Mouse (Mus musculus) forebrain, embryonic 13.5 days (tissue): ENCODE results near the gene Mov10l1. TPM values are rescaled to one million over a fixed set of nuclear protein-coding genes. Genes with fewer than 3 reads are reported as not detected.

Experiments
- ATAC-seq: fragments of 200-750 bp; cut with Nextera tagmentation; 2 replicates; pipeline ENCODE4 v1.8.0; 2017
- H3K27ac ChIP-seq: fragments of 300-500 bp; sonication (generic); 2 replicates; pipeline ENCODE4 v1.5.1; 2015; ENCODE audit warnings: inconsistent platforms, mild to moderate bottlenecking, moderate library complexity
- H3K27me3 ChIP-seq: fragments of 300-500 bp; sonication (generic); 2 replicates; pipeline ENCODE4 v1.6.1; 2015; ENCODE audit warnings: mild to moderate bottlenecking, inconsistent platforms
- H3K36me3 ChIP-seq: fragments of 300-500 bp; sonication (generic); 2 replicates; pipeline ENCODE4 v1.6.1; 2015; ENCODE audit warnings: mild to moderate bottlenecking, inconsistent platforms; ENCODE audit not compliant: poor library complexity, severe bottlenecking
- H3K4me1 ChIP-seq: fragments of 300-500 bp; sonication (generic); 2 replicates; pipeline ENCODE4 v1.6.1; 2015; ENCODE audit warnings: inconsistent platforms
- H3K4me2 ChIP-seq: fragments of 300-500 bp; sonication (generic); 2 replicates; pipeline ENCODE4 v1.6.1; 2015; ENCODE audit warnings: inconsistent platforms, mild to moderate bottlenecking, moderate library complexity
- H3K4me3 ChIP-seq: fragments of 300-500 bp; sonication (generic); 2 replicates; pipeline ENCODE4 v1.5.1; 2015; ENCODE audit warnings: mild to moderate bottlenecking, inconsistent platforms
- H3K9ac ChIP-seq: fragments of 300-500 bp; sonication (generic); 2 replicates; pipeline ENCODE4 v1.6.1; 2015; ENCODE audit warnings: mild to moderate bottlenecking, inconsistent platforms
- H3K9me3 ChIP-seq: fragments of 300-500 bp; sonication (generic); replicated peaks from 2 replicates; pipeline ENCODE4 v1.6.1; 2016; ENCODE audit warnings: inconsistent platforms
- WGBS: fragments of 180-500 bp; shearing (Covaris S2); methylation state at CpG from one replicate; pipeline ENCODE4 v1.1.7; 2015; 5-methylcytosine and 5-hydroxymethylcytosine counted together
- polyA plus RNA-seq: library from polyadenylated mRNA; unstranded; fragments of >200 nt; fragmentation: Nextera tagmentation; extraction: Ambion mirVana; gene quantifications from 2 replicates; pipeline ENCODE4 v1.2.1, GENCODE M21; 2015

The Mov10l1 gene
- polyA plus RNA-seq, 1 experiment from 2014 or later, result not detected

GRCm38 (mm10) chr15:88972300-88972699 is 10.4 kb upstream of the Mov10l1 start:
- Histone ChIP-seq H3K4me3 (no peak overlapping the region), H3K36me3 (peaks cover 30% of the 10 kb centered on the region; the same call in 1 of the 2 replicates), H3K4me1 (peaks cover 10% of the 10 kb centered on the region), H3K4me2 (no peak overlapping the region), H3K27ac (no peak overlapping the region), H3K27me3 (no peaks in the 10 kb centered on the region), H3K9ac (no peak overlapping the region), H3K9me3 (no peaks in the 10 kb centered on the region)
- WGBS, result 94% methylated on average over 4 of the region's 4 CpGs
- ATAC-seq, result no peak

DNA sequence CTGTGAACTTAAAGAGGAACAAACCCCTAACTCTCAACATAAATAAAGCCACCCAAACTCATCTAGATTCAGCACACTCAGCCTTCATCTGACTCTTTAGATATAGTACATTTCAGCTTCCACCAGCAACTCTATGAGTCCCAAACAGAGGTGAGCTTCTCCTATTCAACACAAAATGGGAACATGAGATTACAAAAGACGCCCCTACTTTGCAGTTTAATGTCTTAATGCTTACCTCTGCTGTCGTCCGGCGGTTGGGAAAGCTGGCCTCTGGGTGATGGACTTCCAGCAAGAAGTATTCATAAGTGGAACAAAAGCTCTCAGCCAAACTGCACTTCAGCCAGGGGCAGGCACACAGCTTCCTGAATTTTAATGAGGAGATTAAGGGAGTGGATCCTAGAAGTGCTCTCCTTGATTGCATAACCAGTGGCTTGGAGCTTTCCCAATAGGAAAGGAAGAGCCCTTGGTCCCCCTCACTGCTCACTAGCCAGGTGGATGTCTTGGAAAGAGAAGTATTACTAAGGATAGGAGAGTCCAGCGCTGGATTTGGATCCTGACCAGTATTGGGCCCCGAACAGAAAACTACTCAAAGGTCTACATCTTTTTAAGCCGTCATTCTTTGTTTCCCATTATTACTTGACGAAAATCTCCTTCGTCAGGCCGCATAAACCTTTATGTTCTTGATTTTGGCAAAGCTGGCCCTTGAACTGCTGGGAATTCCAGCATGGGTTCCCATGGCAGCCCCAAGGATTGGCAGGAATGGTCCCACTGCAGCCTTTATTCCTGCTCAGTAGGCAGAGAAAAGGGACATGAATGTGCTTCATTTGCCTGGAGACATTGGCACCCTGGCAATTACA is 4.2 kb upstream of the Mov10l1 start, which contains the start of gene Mlc1:
Gene Mlc1, minus strand, starts transcription at position 727 of the 857 bp plus-strand sequence.
- Histone ChIP-seq H3K27me3 (no peaks in the 10 kb centered on the region), H3K4me3 (peak within 1 kb of the TSS; percentile 26), H3K36me3 (peaks cover 12% of the 10 kb centered on the region; the same call in 1 of the 2 replicates), H3K9ac (peak within 1 kb of the TSS; percentile 43), H3K9me3 (no peaks in the 10 kb centered on the region), H3K27ac (peak within 1 kb of the TSS; percentile 92), H3K4me1 (peaks cover 26% of the 10 kb centered on the region), H3K4me2 (peak within 1 kb of the TSS; percentile 51)
- 7% methylated on average over 10 of the region's 10 CpGs for WGBS
- peak; percentile 96 for ATAC-seq

DNA sequence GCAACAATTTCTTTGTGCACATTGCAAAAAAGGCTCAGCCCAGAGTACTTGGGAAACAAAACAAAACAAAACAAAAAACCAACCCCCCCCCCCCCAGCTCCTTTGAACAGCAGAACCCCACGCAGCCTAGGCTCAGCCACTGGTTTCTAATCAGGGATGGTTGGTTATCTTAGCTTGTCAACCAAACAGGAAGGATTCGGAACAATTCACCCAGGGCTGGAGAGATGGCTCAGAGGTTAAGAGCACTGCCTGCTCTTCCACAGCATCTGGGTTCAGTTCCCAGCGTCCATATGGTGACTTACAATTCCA is 3.6 kb upstream of the Mov10l1 start:
- peaks cover 6% of the 10 kb centered on the region; the same call in 1 of the 2 replicates for H3K36me3 ChIP-seq
- no peaks in the 10 kb centered on the region for H3K9me3 ChIP-seq
- 0 out of 2 replicates have a peak overlapping the region, but pooled peaks have one; percentile 51 for H3K4me2 ChIP-seq
- H3K27ac ChIP-seq, result peak overlapping the region; percentile 92
- H3K4me3 ChIP-seq, result no peak overlapping the region
- no peaks in the 10 kb centered on the region for H3K27me3 ChIP-seq
- peaks cover 26% of the 10 kb centered on the region for H3K4me1 ChIP-seq
- no peak for ATAC-seq
- 1% methylated on average over 3 of the region's 3 CpGs for WGBS
- H3K9ac ChIP-seq, result no peak overlapping the region

DNA sequence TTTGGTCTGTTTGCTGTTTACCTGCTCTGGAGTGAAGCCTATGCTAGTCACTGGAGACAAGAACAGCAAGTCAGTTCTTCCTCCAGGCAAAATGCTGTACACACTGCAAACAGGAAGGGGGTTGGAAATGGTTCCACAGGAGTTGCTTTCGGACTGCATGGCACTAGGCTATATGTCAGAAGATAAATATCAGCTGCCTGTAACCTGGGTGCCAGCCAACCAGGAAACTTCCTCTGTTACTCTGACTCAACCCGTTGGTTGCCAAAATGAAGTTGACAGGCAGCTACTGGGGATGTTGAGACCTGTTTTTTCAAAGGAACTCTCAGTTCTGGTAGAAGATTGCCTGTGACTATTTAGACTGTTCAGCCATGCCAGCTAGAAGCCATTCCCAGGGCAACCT is 6.5 kb downstream of the Mov10l1 start:
- Histone ChIP-seq H3K9ac (no peak overlapping the region), H3K4me3 (no peak overlapping the region), H3K9me3 (no peaks in the 10 kb centered on the region), H3K27ac (no peak overlapping the region), H3K27me3 (no peaks in the 10 kb centered on the region), H3K4me2 (no peak overlapping the region), H3K36me3 (no peaks in the 10 kb centered on the region), H3K4me1 (no peaks in the 10 kb centered on the region)
- 86% methylated on average over 2 of the region's 2 CpGs for WGBS
- no peak for ATAC-seq

- Histone ChIP-seq H3K9me3 (no peaks in the 10 kb centered on the region), H3K27ac (no peak overlapping the region), H3K27me3 (no peaks in the 10 kb centered on the region), H3K4me3 (no peak overlapping the region), H3K9ac (no peak overlapping the region), H3K4me2 (no peak overlapping the region), H3K4me1 (no peaks in the 10 kb centered on the region), H3K36me3 (no peaks in the 10 kb centered on the region)
- WGBS, result 81% methylated on average over 8 of the region's 8 CpGs
- ATAC-seq, result no peak
Measured at GRCm38 (mm10) chr15:88998636-88999035, 15.9 kb downstream of the Mov10l1 start.

DNA sequence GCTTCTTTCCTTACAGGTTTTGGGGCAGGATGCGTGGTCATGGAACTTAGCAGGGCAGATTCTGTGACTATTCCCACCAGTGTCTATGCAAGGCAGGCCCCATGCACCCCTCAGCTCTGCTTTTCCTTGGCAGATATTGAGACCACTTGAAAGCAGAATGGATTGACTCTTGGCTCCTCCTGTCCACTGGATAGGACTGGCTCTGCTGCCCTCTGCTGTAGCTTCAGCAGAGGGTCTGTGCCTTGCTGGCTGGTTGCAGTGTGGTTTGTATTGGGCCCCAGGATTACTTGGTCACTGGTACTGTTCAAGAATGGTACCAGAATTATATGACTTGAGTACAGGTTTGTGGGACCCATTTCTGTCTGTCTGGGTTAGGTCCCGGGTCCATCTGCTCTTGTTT is 16.4 kb downstream of the Mov10l1 start:
- 79% methylated on average over 2 of the region's 2 CpGs for WGBS
- ATAC-seq, result no peak
- Histone ChIP-seq H3K9me3 (no peaks in the 10 kb centered on the region), H3K27ac (no peak overlapping the region), H3K9ac (no peak overlapping the region), H3K4me1 (no peaks in the 10 kb centered on the region), H3K36me3 (no peaks in the 10 kb centered on the region), H3K4me2 (no peak overlapping the region), H3K4me3 (no peak overlapping the region), H3K27me3 (no peaks in the 10 kb centered on the region)

DNA sequence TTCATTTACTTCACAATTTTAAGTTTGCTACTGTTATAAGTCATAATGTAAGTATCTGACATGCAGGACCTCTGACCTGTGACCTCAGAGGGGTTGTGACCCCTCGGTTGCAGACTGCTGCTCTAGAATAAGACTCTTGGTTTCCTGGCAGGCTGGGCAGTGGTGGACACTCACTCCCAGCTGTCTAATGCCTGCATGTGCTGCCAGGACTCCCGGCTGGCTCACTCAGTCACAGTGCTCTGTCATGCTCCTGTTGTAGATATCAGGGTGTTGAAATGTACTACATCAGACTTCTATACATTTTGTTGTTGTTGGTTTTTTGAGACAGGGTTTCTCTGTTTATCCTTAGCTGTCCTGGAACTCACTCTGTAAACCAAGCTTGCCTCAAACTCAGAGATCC is 17.7 kb downstream of the Mov10l1 start:
- Histone ChIP-seq H3K36me3 (no peaks in the 10 kb centered on the region), H3K9me3 (no peaks in the 10 kb centered on the region), H3K27ac (no peak overlapping the region), H3K9ac (no peak overlapping the region), H3K27me3 (no peaks in the 10 kb centered on the region), H3K4me1 (no peaks in the 10 kb centered on the region), H3K4me2 (no peak overlapping the region), H3K4me3 (no peak overlapping the region)
- 79% methylated on average over 2 of the region's 2 CpGs for WGBS
- no peak for ATAC-seq

- Histone ChIP-seq H3K4me2 (no peak overlapping the region), H3K4me1 (no peaks in the 10 kb centered on the region), H3K27ac (no peak overlapping the region), H3K36me3 (no peaks in the 10 kb centered on the region), H3K9ac (no peak overlapping the region), H3K9me3 (no peaks in the 10 kb centered on the region), H3K4me3 (no peak overlapping the region), H3K27me3 (no peaks in the 10 kb centered on the region)
- ATAC-seq, result no peak
- WGBS, result 74% methylated on average over 3 of the region's 3 CpGs
Measured at GRCm38 (mm10) chr15:89001245-89001644, 18.5 kb downstream of the Mov10l1 start.

DNA sequence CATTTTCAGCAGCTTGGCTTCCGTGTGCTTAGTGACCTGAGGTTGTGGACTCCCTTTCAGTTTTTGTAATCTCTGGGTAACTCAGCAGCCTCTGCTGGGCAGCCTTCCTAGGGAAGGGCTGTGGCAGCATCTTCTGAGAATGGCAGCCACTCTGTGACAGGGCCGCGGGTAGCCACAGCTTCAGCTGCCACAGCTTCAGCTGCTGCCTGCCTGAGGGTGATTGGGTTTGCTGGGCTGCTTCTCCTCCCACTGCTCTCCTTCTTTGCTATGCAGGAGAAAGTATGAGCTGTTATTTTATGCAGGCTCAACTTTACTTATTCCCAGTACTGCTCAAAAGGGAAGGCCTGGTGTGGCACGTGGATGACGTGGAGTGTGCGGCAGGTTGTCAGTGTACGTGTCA is 24.3 kb downstream of the Mov10l1 start:
- H3K4me3 ChIP-seq, result no peak overlapping the region
- no peak overlapping the region for H3K27ac ChIP-seq
- H3K9ac ChIP-seq, result no peak overlapping the region
- H3K36me3 ChIP-seq, result no peaks in the 10 kb centered on the region
- 95% methylated on average over 7 of the region's 7 CpGs for WGBS
- H3K27me3 ChIP-seq, result no peaks in the 10 kb centered on the region
- ATAC-seq, result no peak
- no peaks in the 10 kb centered on the region for H3K9me3 ChIP-seq
- H3K4me2 ChIP-seq, result no peak overlapping the region
- no peaks in the 10 kb centered on the region for H3K4me1 ChIP-seq

DNA sequence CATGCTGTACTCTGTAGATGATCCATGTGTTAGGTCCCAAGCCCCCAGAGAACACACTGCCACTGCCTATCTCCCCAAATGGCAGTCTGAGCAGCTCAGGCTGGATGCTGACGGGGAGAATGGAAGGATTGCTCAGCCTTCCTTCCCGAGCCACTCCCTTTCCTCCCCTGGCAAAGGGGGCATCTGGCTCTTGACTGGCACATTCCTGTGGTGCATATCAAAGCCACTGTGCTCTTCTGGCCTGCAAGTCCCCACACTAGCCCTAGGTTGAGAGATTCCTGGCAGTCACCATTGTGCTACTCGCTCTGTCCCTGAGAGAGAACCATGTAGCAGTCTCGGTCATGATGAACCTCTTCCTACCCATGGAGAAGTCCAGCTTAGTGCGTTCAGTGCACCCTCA is 25.1 kb downstream of the Mov10l1 start:
- WGBS, result 89% methylated on average over 5 of the region's 5 CpGs
- no peak for ATAC-seq
- H3K27me3 ChIP-seq, result no peaks in the 10 kb centered on the region
- H3K4me1 ChIP-seq, result no peaks in the 10 kb centered on the region
- no peaks in the 10 kb centered on the region for H3K9me3 ChIP-seq
- H3K27ac ChIP-seq, result no peak overlapping the region
- H3K4me3 ChIP-seq, result no peak overlapping the region
- no peak overlapping the region for H3K9ac ChIP-seq
- no peaks in the 10 kb centered on the region for H3K36me3 ChIP-seq
- H3K4me2 ChIP-seq, result no peak overlapping the region

GRCm38 (mm10) chr15:89016722-89017121 is 34.0 kb downstream of the Mov10l1 start:
- Histone ChIP-seq H3K4me1 (no peaks in the 10 kb centered on the region), H3K4me3 (no peak overlapping the region), H3K36me3 (no peaks in the 10 kb centered on the region), H3K9me3 (no peaks in the 10 kb centered on the region), H3K27me3 (no peaks in the 10 kb centered on the region), H3K9ac (no peak overlapping the region), H3K4me2 (no peak overlapping the region), H3K27ac (no peak overlapping the region)
- 91% methylated on average over 3 of the region's 3 CpGs for WGBS
- no peak for ATAC-seq

DNA sequence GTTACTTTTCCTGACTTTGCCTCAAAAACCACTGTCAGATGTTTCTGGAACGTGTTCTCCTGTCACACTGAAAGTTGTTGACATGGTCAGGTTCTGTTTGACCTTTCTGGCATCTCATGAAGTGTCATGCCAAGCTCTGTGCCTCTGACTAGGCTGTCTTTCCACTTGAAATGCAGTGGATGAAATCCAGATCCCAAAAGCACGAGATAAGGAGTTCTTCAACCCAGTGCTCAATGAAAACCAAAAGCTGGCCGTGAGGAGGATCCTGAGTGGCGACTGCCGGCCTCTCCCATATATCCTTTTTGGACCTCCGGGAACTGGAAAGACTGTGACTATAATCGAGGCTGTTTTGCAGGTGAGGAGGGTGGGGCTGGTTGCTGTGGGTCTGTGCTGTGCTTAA is 37.4 kb downstream of the Mov10l1 start:
- H3K27ac ChIP-seq, result no peak overlapping the region
- WGBS, result 85% methylated on average over 7 of the region's 7 CpGs

GRCm38 (mm10) chr15:89020492-89020891 is 37.8 kb downstream of the Mov10l1 start:
- Histone ChIP-seq H3K4me1 (peaks cover 6% of the 10 kb centered on the region; the same call in 1 of the 2 replicates), H3K4me3 (no peak overlapping the region), H3K9ac (no peak overlapping the region), H3K27me3 (no peaks in the 10 kb centered on the region), H3K36me3 (no peaks in the 10 kb centered on the region), H3K27ac (no peak overlapping the region), H3K9me3 (no peaks in the 10 kb centered on the region), H3K4me2 (no peak overlapping the region)
- ATAC-seq, result no peak
- WGBS, result 91% methylated on average over 7 of the region's 7 CpGs

More for the DNA sequence above, 37.4 kb downstream of the Mov10l1 start:
- Histone ChIP-seq H3K4me3 (no peak overlapping the region), H3K4me2 (no peak overlapping the region), H3K27me3 (no peaks in the 10 kb centered on the region), H3K9ac (no peak overlapping the region), H3K9me3 (no peaks in the 10 kb centered on the region), H3K36me3 (no peaks in the 10 kb centered on the region), H3K4me1 (peaks cover 6% of the 10 kb centered on the region; the same call in 1 of the 2 replicates)
- no peak for ATAC-seq
